Mouse (Mus musculus) C2C12 (cell line): ENCODE results near the gene Efna3. TPM values are rescaled to one million over a fixed set of nuclear protein-coding genes. Genes with fewer than 3 reads are reported as not detected.

Source experiments
- H3K27me3 ChIP-seq: one replicate; pipeline ENCODE4 v1.6.1; 2011; ENCODE audit not compliant: control insufficient read depth, insufficient read depth, insufficient read length
- H3K36me3 ChIP-seq: one replicate; pipeline ENCODE4 v1.6.1; 2011; ENCODE audit not compliant: control insufficient read depth, insufficient read depth
- H3K4me3 ChIP-seq: one replicate; pipeline ENCODE4 v1.5.1; 2011; ENCODE audit warnings: mild to moderate bottlenecking, control low read depth; ENCODE audit not compliant: poor library complexity, insufficient read depth, severe bottlenecking
- H3K79me2 ChIP-seq: one replicate; pipeline ENCODE4 v1.6.1; 2011; ENCODE audit not compliant: control insufficient read depth, insufficient read depth
- H3K79me3 ChIP-seq: one replicate; pipeline ENCODE4 v1.6.1; 2011; ENCODE audit warnings: low read depth, control low read depth
- H3ac ChIP-seq: one replicate; pipeline ENCODE3; 2011; ENCODE audit warnings: low read depth; ENCODE audit not compliant: control insufficient read depth, insufficient read length
- CEBPB ChIP-seq: IDR thresholded peaks from one replicate; pipeline ENCODE4 v1.6.1; 2011; ENCODE audit warnings: low read depth, mild to moderate bottlenecking, control low read depth, moderate library complexity
- CTCF ChIP-seq: IDR thresholded peaks from one replicate; pipeline ENCODE4 v1.5.1; 2011; ENCODE audit not compliant: control insufficient read depth, insufficient read depth, insufficient read length
- FOSL1 ChIP-seq: IDR thresholded peaks from one replicate; pipeline ENCODE4 v1.8.0; 2011; ENCODE audit warnings: mild to moderate bottlenecking, low read length; ENCODE audit not compliant: poor library complexity, insufficient read depth, severe bottlenecking
- MAX ChIP-seq: IDR thresholded peaks from one replicate; pipeline ENCODE4 v1.6.1; 2011; ENCODE audit warnings: mild to moderate bottlenecking, control low read depth
- MYOD1 ChIP-seq: IDR thresholded peaks from one replicate; pipeline ENCODE4 v1.6.1; 2011; ENCODE audit warnings: low read depth; ENCODE audit not compliant: control insufficient read depth, insufficient read length
- MYOG ChIP-seq: IDR thresholded peaks from one replicate; pipeline ENCODE4 v1.6.1; 2011; ENCODE audit not compliant: control insufficient read depth, insufficient read length; ENCODE audit errors: extremely low read depth
- USF1 ChIP-seq: IDR thresholded peaks from one replicate; pipeline ENCODE4 v1.6.1; 2011; ENCODE audit warnings: low read depth, mild to moderate bottlenecking, control low read depth, moderate library complexity
- polyA plus RNA-seq: library from polyadenylated mRNA; unstranded; fragments of >200 nt; fragmentation: generic; extraction: Trizol; gene quantifications from one replicate; pipeline ENCODE4 v1.2.1, GENCODE M21; 2012; ENCODE audit warnings: missing spikeins

Efna3 gene
- polyA plus RNA-seq, 1 experiment, result 2.9 TPM

GRCm38 (mm10) chr3:89315930-89316831 lies 6.6 kb downstream of the Efna3 start:
- TF ChIP-seq MYOG, result no peak
- TF ChIP-seq USF1, result no peak
- no peak for TF ChIP-seq MYOD1
- no peak for TF ChIP-seq CEBPB

GRCm38 (mm10) chr3:89315195-89315929 lies 7.4 kb downstream of the Efna3 start:
- Histone ChIP-seq H3K79me2 (no peaks in the 10 kb centered on the region), H3K4me3 (peak overlapping the region; percentile 18), H3K36me3 (no peaks in the 10 kb centered on the region), H3K27me3 (peaks cover 9% of the 10 kb centered on the region), H3K79me3 (no peaks in the 10 kb centered on the region), H3ac (peak overlapping the region; percentile 36)
- TF ChIP-seq MYOD1 (no peak), USF1 (no peak), MYOG (no peak), CTCF (peak; percentile 95), CEBPB (no peak)

More at GRCm38 (mm10) chr3:89315930-89316831, 6.6 kb downstream of the Efna3 start:
- no peaks in the 10 kb centered on the region for H3K79me2 ChIP-seq
- H3K79me3 ChIP-seq, result no peaks in the 10 kb centered on the region
- peaks cover 18% of the 10 kb centered on the region for H3K27me3 ChIP-seq
- H3K36me3 ChIP-seq, result no peaks in the 10 kb centered on the region
- no peak overlapping the region for H3ac ChIP-seq
- no peak overlapping the region for H3K4me3 ChIP-seq

- no peak overlapping the region for H3ac ChIP-seq
- H3K36me3 ChIP-seq, result no peaks in the 10 kb centered on the region
- peaks cover 9% of the 10 kb centered on the region for H3K27me3 ChIP-seq
- no peak overlapping the region for H3K4me3 ChIP-seq
- H3K79me3 ChIP-seq, result no peaks in the 10 kb centered on the region
- no peaks in the 10 kb centered on the region for H3K79me2 ChIP-seq
- no peak for TF ChIP-seq MYOG
- no peak for TF ChIP-seq MAX
- TF ChIP-seq CTCF, result no peak
- TF ChIP-seq USF1, result no peak
- TF ChIP-seq CEBPB, result no peak
- no peak for TF ChIP-seq MYOD1
- TF ChIP-seq FOSL1, result no peak
Observed at GRCm38 (mm10) chr3:89314791-89315190, 8.0 kb downstream of the Efna3 start.

- TF ChIP-seq USF1, result no peak
- no peak for TF ChIP-seq CTCF
- TF ChIP-seq MAX, result no peak
- no peak for TF ChIP-seq CEBPB
- TF ChIP-seq MYOG, result no peak
- TF ChIP-seq MYOD1, result no peak
- TF ChIP-seq FOSL1, result no peak
- H3K79me3 ChIP-seq, result no peaks in the 10 kb centered on the region
- no peaks in the 10 kb centered on the region for H3K79me2 ChIP-seq
- H3ac ChIP-seq, result no peak overlapping the region
- peaks cover 6% of the 10 kb centered on the region for H3K27me3 ChIP-seq
- no peaks in the 10 kb centered on the region for H3K36me3 ChIP-seq
- no peak overlapping the region for H3K4me3 ChIP-seq
Observed at GRCm38 (mm10) chr3:89314340-89314739, 8.4 kb downstream of the Efna3 start.

GRCm38 (mm10) chr3:89308089-89308488 lies 14.7 kb downstream of the Efna3 start:
- Histone ChIP-seq H3K4me3 (no peak overlapping the region), H3K27me3 (no peaks in the 10 kb centered on the region), H3K79me2 (no peaks in the 10 kb centered on the region), H3ac (no peak overlapping the region), H3K79me3 (no peaks in the 10 kb centered on the region), H3K36me3 (no peaks in the 10 kb centered on the region)
- TF ChIP-seq FOSL1 (no peak), CTCF (peak; percentile 60), USF1 (no peak), MYOD1 (no peak)

GRCm38 (mm10) chr3:89305551-89306325 lies 17.0 kb downstream of the Efna3 start:
- no peak for TF ChIP-seq FOSL1
- TF ChIP-seq CEBPB, result no peak
- no peak for TF ChIP-seq MAX
- TF ChIP-seq CTCF, result no peak
- no peak for TF ChIP-seq MYOD1
- no peak for TF ChIP-seq USF1
- no peak for TF ChIP-seq MYOG
- no peaks in the 10 kb centered on the region for H3K79me3 ChIP-seq
- H3K27me3 ChIP-seq, result no peaks in the 10 kb centered on the region
- no peak overlapping the region for H3ac ChIP-seq
- no peaks in the 10 kb centered on the region for H3K79me2 ChIP-seq
- H3K36me3 ChIP-seq, result no peaks in the 10 kb centered on the region
- no peak overlapping the region for H3K4me3 ChIP-seq
